9 mouse cellular contexts compared by ENCODE assay signal in genomic region chr11:52374340-52374739, GRCm38 (mm10). TPM values are rescaled to one million over a fixed set of nuclear protein-coding genes. Genes with fewer than 3 reads are reported as not detected.
A peak's percentile ranks its signal among the peaks of the same experiment; 100 is the strongest.
DNase-seq lines count a peak whose midpoint lies in the region; ATAC-seq and TF ChIP-seq lines count a peak whose summit lies in the region.
"Had no signal": no experiment of that assay in that cellular context is flagged by ENCODE, and none has a peak within 500 bp of the region (broad histone marks: within the 10 kb centered on the region; RNA-seq: fewer than 3 reads in every experiment).

No protein-coding gene starts in this region.

- peak; percentile 61 for DNase-seq in kidney, adult 18-20 months
- peak; percentile 70 for DNase-seq in MEL (ENCODE audit: low read depth, low spot score)
- DNase-seq in heart, postnatal 10 days = peak; percentile 88
- peak; percentile 58 for DNase-seq in liver, embryonic 13.5 days
- peak; percentile 66 for DNase-seq in ovary, postnatal 36 days (ENCODE audit: low spot score)
- peak; percentile 81 for DNase-seq in thymus, postnatal 4 days

- no peaks in the 10 kb centered on the region for H3K9me3 ChIP-seq in kidney, embryonic 15.5 days (replicated peaks)
- H3K9me3 ChIP-seq in MEL (replicated peaks; ENCODE audit: insufficient read depth, low read length) = no peaks in the 10 kb centered on the region
- no peaks in the 10 kb centered on the region for H3K9me3 ChIP-seq in liver, embryonic 13.5 days (replicated peaks)

- no peak for ATAC-seq in kidney, embryonic 15.5 days (replicated peaks; ENCODE audit: low FRiP score)
- peak; percentile 35 for ATAC-seq in liver, embryonic 13.5 days (ENCODE audit: low read depth)

- peaks cover 15% of the 10 kb centered on the region for H3K4me1 ChIP-seq in kidney, embryonic 15.5 days
- peaks cover 3 to 9% of the 10 kb centered on the region in 2 experiments; a peak in 3 of 4 replicates for H3K4me1 ChIP-seq in MEL (ENCODE audit: control insufficient read depth in 1 of 2, insufficient read depth in 2 of 2, low read length in 2 of 2)
- 0 out of 2 replicates have a peak, but pooled peaks cover 3% of the 10 kb centered on the region for H3K4me1 ChIP-seq in cortical plate, adult 2 months (ENCODE audit: control insufficient read depth, insufficient read depth, low read length)
- peaks cover 40% of the 10 kb centered on the region for H3K4me1 ChIP-seq in liver, embryonic 13.5 days (replicated peaks)

- no peaks in the 10 kb centered on the region for H3K27me3 ChIP-seq in kidney, embryonic 15.5 days
- no peaks in the 10 kb centered on the region for H3K27me3 ChIP-seq in MEL (ENCODE audit: control insufficient read depth in 1 of 2, insufficient read depth in 2 of 2, low read length in 2 of 2)
- H3K27me3 ChIP-seq in liver, embryonic 13.5 days = no peaks in the 10 kb centered on the region

- H3K4me2 ChIP-seq in kidney, embryonic 15.5 days = no peak overlapping the region
- H3K4me2 ChIP-seq in liver, embryonic 13.5 days = no peak overlapping the region

- intact Hi-C loops in heart, postnatal 10 days (cut with DNase I) = loop anchor here (1.0 kb wide), 1 partner anchor 23 kb away; no protein-coding TSS in a partner anchor

- peak; percentile 71 to 93 (median 72) for TF ChIP-seq CTCF in MEL (IDR thresholded peaks at IDR 0.05 in 2 of 3, conservative IDR thresholded peaks at IDR 0.05 in 1 of 3; ENCODE audit: control insufficient read depth in 1 of 3, insufficient read depth in 1 of 3, low read depth in 2 of 3, low read length in 3 of 3, poor library complexity in 1 of 3, severe bottlenecking in 1 of 3)
- peak; percentile 80 for TF ChIP-seq CTCF in cortical plate, adult 2 months (IDR thresholded peaks at IDR 0.05; ENCODE audit: extremely low read depth, insufficient read depth, low read length)

- H3K27ac ChIP-seq in kidney, embryonic 15.5 days = no peak overlapping the region
- H3K27ac ChIP-seq in MEL (ENCODE audit: control insufficient read depth, low read depth, low read length) = no peak overlapping the region
- no peak overlapping the region for H3K27ac ChIP-seq in cortical plate, adult 2 months (ENCODE audit: insufficient read depth, low read length)
- no peak overlapping the region for H3K27ac ChIP-seq in liver, embryonic 13.5 days
- H3K27ac ChIP-seq: macrophage had no signal

- WGBS in kidney, embryonic 15.5 days = 55% methylated on average over 6 of the region's 6 CpGs
- WGBS in liver, embryonic 13.5 days (ENCODE audit: insufficient replicate concordance) = 58% methylated on average over 6 of the region's 6 CpGs

- TF ChIP-seq RAD21 in MEL (IDR thresholded peaks at IDR 0.05; ENCODE audit: low read depth, low read length) = peak; percentile 27

- TF ChIP-seq EP300 in MEL (IDR thresholded peaks at IDR 0.05; ENCODE audit: low read depth in 1 of 2, low read length in 2 of 2) = no peak

- no peak overlapping the region for H3K4me3 ChIP-seq in kidney, embryonic 15.5 days (replicated peaks)
- no peak overlapping the region for H3K4me3 ChIP-seq in MEL (ENCODE audit: control insufficient read depth in 1 of 2, insufficient read depth in 1 of 2, low read depth in 2 of 2, low read length in 2 of 2)
- no peak overlapping the region for H3K4me3 ChIP-seq in cortical plate, adult 2 months (ENCODE audit: insufficient read depth, low read length)
- H3K4me3 ChIP-seq in liver, embryonic 13.5 days (replicated peaks) = no peak overlapping the region

- TF ChIP-seq POLR2A in MEL (IDR thresholded peaks at IDR 0.05; ENCODE audit: control insufficient read depth in 1 of 2, insufficient read depth in 1 of 2, low read depth in 1 of 2, low read length in 2 of 2, poor library complexity in 1 of 2) = no peak
- TF ChIP-seq POLR2A in cortical plate, adult 2 months (IDR thresholded peaks at IDR 0.05; ENCODE audit: extremely low read depth, insufficient read depth, low read length) = no peak

- peaks cover 41% of the 10 kb centered on the region for H3K79me2 ChIP-seq in MEL (ENCODE audit: control insufficient read depth, insufficient read depth, low read length, poor library complexity)

- H3K36me3 ChIP-seq in kidney, embryonic 15.5 days = peaks cover 61% of the 10 kb centered on the region
- H3K36me3 ChIP-seq in MEL (ENCODE audit: control insufficient read depth in 1 of 2, insufficient read depth in 2 of 2, low read length in 2 of 2) = peaks cover 10 to 36% of the 10 kb centered on the region in 2 experiments
- H3K36me3 ChIP-seq in liver, embryonic 13.5 days = peaks cover 45% of the 10 kb centered on the region

- no peak overlapping the region for H3K9ac ChIP-seq in kidney, embryonic 15.5 days
- H3K9ac ChIP-seq in MEL (ENCODE audit: control insufficient read depth, low read depth, low read length, poor library complexity, severe bottlenecking) = no peak overlapping the region
- no peak overlapping the region for H3K9ac ChIP-seq in liver, embryonic 13.5 days

TF ChIP-seq in MEL, 35 proteins besides CTCF, POLR2A, EP300 and RAD21:
- TF ChIP-seq SMC3 (IDR thresholded peaks at IDR 0.05; ENCODE audit: low read depth, low read length) (peak; percentile 54), NELFE (IDR thresholded peaks at IDR 0.05; ENCODE audit: low read depth, low read length) (no peak)
TF ChIP-seq in MEL: peak in this region for 1.

RNA-seq across cellular contexts. Expression of gene Vdac1, which starts 13.7 kb away (rescaled TPM):
- 336 and 358 TPM in 2 replicates for polyA plus RNA-seq in kidney, embryonic 15.5 days (2015; fragmentation: Nextera tagmentation; extraction: Ambion mirVana)
- 381 and 395 TPM in 2 replicates for total RNA-seq in MEL (2012; rRNA removed)
- 100 to 1,000 TPM; 257 to 389 TPM for polyA plus RNA-seq in MEL (2012; ENCODE audit: insufficient read depth in 1 of 2, insufficient read length in 2 of 2, low read depth in 1 of 2, low replicate concordance in 2 of 2, missing spikeins in 1 of 2)
- polyA plus RNA-seq in cortical plate, adult 2 months (2012; rRNA removed) = 355 and 362 TPM in 2 replicates
- 100 to 1,000 TPM; 861 to 884 TPM for total RNA-seq in heart, postnatal 10 days (2021)
- 153 and 175 TPM in 2 replicates for polyA plus RNA-seq in liver, embryonic 13.5 days (2015; fragmentation: Nextera tagmentation; extraction: Ambion mirVana)

RNA-seq across cellular contexts. Expression of gene 9530068E07Rik, which starts 21.9 kb away (rescaled TPM):
- polyA plus RNA-seq in kidney, embryonic 15.5 days (2015; fragmentation: Nextera tagmentation; extraction: Ambion mirVana) = 217 and 219 TPM in 2 replicates
- total RNA-seq in MEL (2012; rRNA removed) = 75.4 and 85.9 TPM in 2 replicates
- 10 to 100 TPM in 1 of 2 experiments, not detected in 1; 75.7 TPM for polyA plus RNA-seq in MEL (2012; ENCODE audit: insufficient read depth in 1 of 2, insufficient read length in 2 of 2, low read depth in 1 of 2, low replicate concordance in 2 of 2, missing spikeins in 1 of 2)
- polyA plus RNA-seq in cortical plate, adult 2 months (2012; rRNA removed) = 78.5 and 79.1 TPM in 2 replicates
- total RNA-seq in heart, postnatal 10 days (2021) = 100 to 1,000 TPM; 111 to 117 TPM
- 53.6 and 69.1 TPM in 2 replicates for polyA plus RNA-seq in liver, embryonic 13.5 days (2015; fragmentation: Nextera tagmentation; extraction: Ambion mirVana)
